Mouse (Mus musculus): ENCODE results near the gene Fam110a.

DNA sequence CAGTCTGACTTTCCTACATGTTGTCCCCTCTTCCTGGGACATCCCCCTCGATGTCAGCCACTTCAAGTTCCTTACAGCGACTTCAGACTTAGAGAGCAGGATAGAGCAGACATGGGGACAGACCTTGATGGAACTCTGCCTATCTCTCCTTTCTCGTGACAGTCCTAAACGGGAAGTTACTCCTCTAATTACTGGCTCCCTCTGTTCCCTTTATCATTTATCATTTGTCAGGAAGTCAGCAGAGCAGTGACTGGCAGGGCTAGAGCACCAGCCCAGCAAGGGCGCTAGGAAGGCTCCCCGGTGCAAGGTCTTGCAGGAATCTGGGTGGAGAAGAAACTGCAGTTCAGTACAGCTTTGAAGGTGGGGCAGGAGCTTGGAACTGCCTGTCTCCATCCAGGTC is 22.5 kb upstream of the Fam110a start:
- no peak for TF ChIP-seq CTCF (IDR thresholded peaks at IDR 0.05; ENCODE audit: borderline replicate concordance, control insufficient read depth, extremely low read depth, insufficient read depth, low read length, poor library complexity)
- TF ChIP-seq POLR2A (IDR thresholded peaks at IDR 0.05; ENCODE audit: control insufficient read depth, extremely low read depth, insufficient read depth, low read length, poor library complexity): no peak

Measured in thymus, adult 2 months (tissue).